Mouse (Mus musculus): Measurements from ENCODE around the gene Cdk5rap2. TPM values are rescaled to one million over a fixed set of nuclear protein-coding genes. Genes with fewer than 3 reads are reported as not detected.

Gene Cdk5rap2
- polyA plus RNA-seq (2017; shearing (Covaris generic)): 10 to 100 TPM; 17.7 to 21.0 TPM

GRCm38 (mm10) chr4:70409994-70410721, at the start of gene Cdk5rap2:
Cdk5rap2 (minus strand) TSS chr4:70410443.

Other genes with a start within 250 kb of the Cdk5rap2 start
- gene Megf9, start 124.6 kb upstream of the Cdk5rap2 start, polyA plus RNA-seq (2017; shearing (Covaris generic)): 1 to 10 TPM in 1 of 2 experiments, under 1 TPM in 1; 0.89 to 3.4 TPM